Mouse (Mus musculus) lung, postnatal 0 days (tissue): ENCODE measurements at regions not wholly inside any gene's neighbourhood (a gene's known extent, or its start where the extent isn't known, plus 50 kb on each side); places are given as distances from the start of the nearest gene placed in this dataset.

Source experiments
- CTCF ChIP-seq: IDR thresholded peaks from 2 replicates; pipeline ENCODE4 v1.5.1; 2016; ENCODE audit warnings: antibody characterized with exemption, mild to moderate bottlenecking
- EP300 ChIP-seq: IDR thresholded peaks from 2 replicates; pipeline ENCODE4 v1.6.1; 2016; ENCODE audit warnings: antibody characterized with exemption, mild to moderate bottlenecking, control low read depth

DNA sequence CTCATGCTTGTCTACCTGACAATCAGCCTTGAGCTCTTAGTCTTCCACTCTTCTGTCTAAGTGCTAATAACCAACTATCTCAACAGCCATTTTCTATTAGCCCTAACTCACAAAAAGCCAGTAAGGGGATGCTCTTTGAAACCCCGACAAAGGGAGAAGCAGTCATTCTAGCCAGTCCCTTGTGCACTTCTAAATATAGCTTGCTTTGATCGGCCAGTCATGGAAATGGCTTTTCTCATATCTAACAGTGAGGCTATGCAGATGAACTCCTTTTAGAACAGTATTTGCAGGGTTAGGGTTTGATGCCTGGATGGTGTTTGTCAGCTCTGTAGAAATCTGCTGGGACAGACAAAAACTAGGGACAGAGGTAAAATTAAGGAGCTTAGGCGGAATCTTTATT is 54.5 kb upstream of the Arg1 start:
- TF ChIP-seq CTCF (no peak), EP300 (no peak)
